Mouse (Mus musculus) CH12.LX (cell line): ENCODE measurements at regions not wholly inside any gene's neighbourhood (a gene's known extent, or its start where the extent isn't known, plus 50 kb on each side); places are given as distances from the start of the nearest gene placed in this dataset.

ENCODE experiments used
- DNase-seq: peaks from one replicate; pipeline ENCODE4 v3.0.0-alpha.2; 2013; ENCODE audit errors: extremely low read depth
- H3K27ac ChIP-seq: 2 replicates; pipeline ENCODE4 v1.5.1; 2012; ENCODE audit warnings: low read depth, mild to moderate bottlenecking, control low read depth, moderate library complexity; ENCODE audit not compliant: insufficient read depth
- H3K27me3 ChIP-seq: replicated peaks from 2 replicates; pipeline ENCODE3; 2012; ENCODE audit warnings: inconsistent platforms
- H3K36me3 ChIP-seq, 2 experiments: replicated peaks in 1 of 2; 2 replicates each; pipeline versions ENCODE3 to v1.6.1; 2012; ENCODE audit warnings: inconsistent platforms in 1 of 2, low read length in 1 of 2, mild to moderate bottlenecking in 1 of 2, mixed read lengths in 1 of 2, moderate library complexity in 1 of 2; ENCODE audit not compliant: control insufficient read depth in 1 of 2, insufficient read depth in 1 of 2
- H3K4me1 ChIP-seq, 2 experiments: 2 replicates each; pipeline ENCODE4 v1.6.1; 2012; ENCODE audit warnings: inconsistent platforms in 1 of 2, moderate library complexity in 1 of 2; ENCODE audit not compliant: insufficient read depth in 2 of 2, control insufficient read depth in 1 of 2
- H3K4me2 ChIP-seq: 2 replicates; pipeline ENCODE4 v1.6.1; 2012; ENCODE audit warnings: low read depth, mild to moderate bottlenecking, control low read depth; ENCODE audit not compliant: poor library complexity, insufficient read depth, severe bottlenecking
- H3K4me3 ChIP-seq, 3 experiments: fragments of 150-350 bp in 1 of 3; sonication (generic) in 1 of 3; replicated peaks in 1 of 3; 2 replicates each; pipeline versions ENCODE3 to v1.5.1; 2011 to 2012; ENCODE audit warnings: low read depth in 2 of 3, low read length in 2 of 3, mild to moderate bottlenecking in 2 of 3, moderate library complexity in 2 of 3, control low read depth in 1 of 3, improper control_type of control experiment in 1 of 3, inconsistent platforms in 1 of 3, mixed read lengths in 1 of 3; ENCODE audit not compliant: poor library complexity in 1 of 3
- H3K79me2 ChIP-seq: replicated peaks from 2 replicates; pipeline ENCODE4 v1.6.1; 2012; ENCODE audit warnings: mild to moderate bottlenecking, moderate library complexity; ENCODE audit not compliant: control insufficient read depth, poor library complexity, insufficient read depth, severe bottlenecking; ENCODE audit errors: extremely low read depth
- H3K9ac ChIP-seq: 2 replicates; pipeline ENCODE4 v1.6.1; 2012; ENCODE audit warnings: low read depth, mild to moderate bottlenecking, control low read depth, moderate library complexity; ENCODE audit not compliant: insufficient read depth
- H3K9me3 ChIP-seq: replicated peaks from 2 replicates; pipeline ENCODE3; 2012; ENCODE audit warnings: low read length, inconsistent platforms, mixed read lengths
- BHLHE40 ChIP-seq: IDR thresholded peaks from 2 replicates; pipeline ENCODE4 v1.6.1; 2011; ENCODE audit warnings: mild to moderate bottlenecking, low read depth, low read length, improper control_type of control experiment
- CHD1 ChIP-seq: IDR thresholded peaks from 2 replicates; pipeline ENCODE4 v1.6.1; 2012; ENCODE audit warnings: low read depth, low read length, improper control_type of control experiment, inconsistent platforms
- CTCF ChIP-seq, 2 experiments: IDR thresholded peaks in 1 of 2; conservative IDR thresholded peaks in 1 of 2; 2 replicates each; pipeline ENCODE4 v1.5.1; 2011 to 2012; ENCODE audit warnings: low read depth in 2 of 2, low read length in 2 of 2, improper control_type of control experiment in 1 of 2, inconsistent platforms in 1 of 2, mild to moderate bottlenecking in 1 of 2, moderate library complexity in 1 of 2
- ELF1 ChIP-seq: IDR thresholded peaks from 2 replicates; pipeline ENCODE4 v1.6.1; 2014; ENCODE audit warnings: low read depth, mild to moderate bottlenecking, inconsistent platforms, low read length, improper control_type of control experiment
- EP300 ChIP-seq: IDR thresholded peaks from 2 replicates; pipeline ENCODE4 v1.6.1; 2011; ENCODE audit warnings: low read length, improper control_type of control experiment
- ETS1 ChIP-seq: conservative IDR thresholded peaks from 2 replicates; pipeline ENCODE4 v1.6.1; 2012; ENCODE audit warnings: low read depth, mild to moderate bottlenecking, inconsistent platforms, low read length, improper control_type of control experiment, moderate library complexity
- JUN ChIP-seq: IDR thresholded peaks from 2 replicates; pipeline ENCODE4 v1.6.1; 2011; ENCODE audit warnings: low read depth, mild to moderate bottlenecking, low read length, improper control_type of control experiment, moderate library complexity; ENCODE audit not compliant: insufficient read depth
- MAFK ChIP-seq: IDR thresholded peaks from 2 replicates; pipeline ENCODE4 v1.6.1; 2011; ENCODE audit warnings: low read length, improper control_type of control experiment; ENCODE audit not compliant: insufficient replicate concordance
- MEF2A ChIP-seq: IDR thresholded peaks from 2 replicates; pipeline ENCODE4 v1.6.1; 2014; ENCODE audit warnings: low read depth, mild to moderate bottlenecking, inconsistent platforms, low read length, improper control_type of control experiment, borderline replicate concordance
- MYC ChIP-seq: IDR thresholded peaks from 2 replicates; pipeline ENCODE4 v1.6.1; 2011; ENCODE audit warnings: low read depth, mild to moderate bottlenecking, improper control_type of control experiment, low read length
- NRF1 ChIP-seq: IDR thresholded peaks from 2 replicates; pipeline ENCODE4 v1.6.1; 2014; ENCODE audit warnings: low read depth, mild to moderate bottlenecking, inconsistent platforms, low read length, improper control_type of control experiment, moderate library complexity
- POLR2AphosphoS2 ChIP-seq: IDR thresholded peaks from 2 replicates; pipeline ENCODE4 v1.6.1; 2011; ENCODE audit warnings: low read depth, low read length, improper control_type of control experiment
- UBTF ChIP-seq: IDR thresholded peaks from 2 replicates; pipeline ENCODE4 v1.6.1; 2012; ENCODE audit warnings: low read depth, mild to moderate bottlenecking, inconsistent platforms, low read length, improper control_type of control experiment, moderate library complexity
- USF1 ChIP-seq: IDR thresholded peaks from 2 replicates; pipeline ENCODE4 v1.6.1; 2014; ENCODE audit warnings: low read depth, mild to moderate bottlenecking, inconsistent platforms, low read length, improper control_type of control experiment
- USF2 ChIP-seq: conservative IDR thresholded peaks from 2 replicates; pipeline ENCODE4 v1.6.1; 2011; ENCODE audit warnings: low read depth, low read length, improper control_type of control experiment
- ZMIZ1 ChIP-seq: IDR thresholded peaks from 2 replicates; pipeline ENCODE4 v1.6.1; 2012; ENCODE audit warnings: low read depth, mild to moderate bottlenecking, inconsistent platforms, low read length, improper control_type of control experiment
- ZNF384 ChIP-seq: IDR thresholded peaks from 2 replicates; pipeline ENCODE4 v1.6.1; 2012; ENCODE audit warnings: low read depth, low read length, improper control_type of control experiment, inconsistent platforms
- dilution Hi-C: fragments of 300-500 bp; cut with MboI; formaldehyde crosslinking; loops from 2 replicates; pipeline ENCODE4 v1.14.3; 2020; ENCODE audit warnings: low sequenced_read_pairs; ENCODE audit not compliant: extremely low pct_unique_long_range_greater_than_20kb, extremely low pct_ligation_motif_present
- in situ Hi-C: fragments of 300-500 bp; cut with MboI; formaldehyde crosslinking; loops from 3 replicates; pipeline ENCODE4 v1.14.3; 2019; ENCODE audit warnings: low sequenced_read_pairs, low pct_ligation_motif_present, low pct_unique_long_range_greater_than_20kb, mixed read lengths

GRCm38 (mm10) chr8:127829659-127830058 lies 528.7 kb upstream of the Nrp1 start:
- no peak for TF ChIP-seq ZMIZ1
- TF ChIP-seq MYC, result 0 out of 2 replicates have a peak, but pooled peaks have one; percentile 47
- TF ChIP-seq USF1, result peak; percentile 53
- TF ChIP-seq BHLHE40, result peak; percentile 71
- no peak for TF ChIP-seq UBTF
- peak; percentile 60; the same call in 1 of the 2 replicates for TF ChIP-seq EP300
- TF ChIP-seq JUN, result 0 out of 2 replicates have a peak, but pooled peaks have one; percentile 15
- TF ChIP-seq NRF1, result no peak
- peak; percentile 48; the same call in 1 of the 2 replicates for TF ChIP-seq ETS1
- TF ChIP-seq USF2, result peak; percentile 65
- no peak overlapping the region for H3K9ac ChIP-seq
- no peak overlapping the region for H3K27ac ChIP-seq
- dilution Hi-C loops (no loop called here), in situ Hi-C loops (loop anchor here (10.0 kb wide), 1 partner anchor 665 kb away; no protein-coding TSS in a partner anchor)
- no peaks in the 10 kb centered on the region for H3K36me3 ChIP-seq
- no peaks in the 10 kb centered on the region for H3K27me3 ChIP-seq
- DNase-seq, result peak; percentile 41
- no peaks in the 10 kb centered on the region for H3K79me2 ChIP-seq
- peaks cover 9 to 23% of the 10 kb centered on the region in 2 experiments; a peak in 3 of 4 replicates for H3K4me1 ChIP-seq
- no peaks in the 10 kb centered on the region for H3K9me3 ChIP-seq
- no peak overlapping the region for H3K4me3 ChIP-seq
- no peak overlapping the region for H3K4me2 ChIP-seq

- dilution Hi-C loops (no loop called here), in situ Hi-C loops (loop anchor here (10.0 kb wide), 1 partner anchor 661 kb away; no protein-coding TSS in a partner anchor)
- no peak overlapping the region for H3K9ac ChIP-seq
- H3K79me2 ChIP-seq, result no peaks in the 10 kb centered on the region
- no peak overlapping the region for H3K4me3 ChIP-seq
- no peak for DNase-seq
- peaks cover 9 to 41% of the 10 kb centered on the region in 2 experiments; a peak in 3 of 4 replicates for H3K4me1 ChIP-seq
- no peak for TF ChIP-seq USF2
- no peak for TF ChIP-seq CTCF (conservative IDR thresholded peaks at IDR 0.05 in 1 of 2, IDR thresholded peaks at IDR 0.05 in 1 of 2; ENCODE audit: low read depth in 2 of 2, low read length in 2 of 2)
- no peak for TF ChIP-seq POLR2AphosphoS2
- TF ChIP-seq USF1, result no peak
- TF ChIP-seq MEF2A, result no peak
- no peak for TF ChIP-seq CHD1
- no peak for TF ChIP-seq ZNF384
- no peak for TF ChIP-seq JUN
- TF ChIP-seq MAFK, result no peak
- no peak for TF ChIP-seq ELF1
- H3K4me2 ChIP-seq, result no peak overlapping the region
- no peaks in the 10 kb centered on the region for H3K27me3 ChIP-seq
- no peaks in the 10 kb centered on the region for H3K9me3 ChIP-seq
- no peaks in the 10 kb centered on the region for H3K36me3 ChIP-seq
- H3K27ac ChIP-seq, result no peak overlapping the region
Observed at GRCm38 (mm10) chr8:127834006-127834405, 524.4 kb upstream of the Nrp1 start.
